Mouse (Mus musculus): ENCODE measurements around the gene Olfr356. TPM values are rescaled to one million over a fixed set of nuclear protein-coding genes. Genes with fewer than 3 reads are reported as not detected.

The Olfr356 gene
- polyA plus RNA-seq (2017; shearing (Covaris generic)): not detected

- ATAC-seq: no peak
Measured at GRCm38 (mm10) chr2:36936821-36937220, at the start of gene Olfr356. Olfr356 (plus strand) TSS chr2:36937121.

GRCm38 (mm10) chr2:36892836-36893235 is 44.1 kb upstream of the Olfr356 start, which contains the start of gene Olfr353:
Olfr353 (minus strand) TSS chr2:36892936.
- no peak for ATAC-seq

- no peak for ATAC-seq
Measured at GRCm38 (mm10) chr2:36897114-36897513, 39.8 kb upstream of the Olfr356 start.

GRCm38 (mm10) chr2:36905380-36905779 is 31.5 kb upstream of the Olfr356 start, which contains the start of gene Olfr354:
Olfr354 (plus strand) TSS chr2:36905680.
- no peak for ATAC-seq

- no peak for ATAC-seq
Measured at GRCm38 (mm10) chr2:36928797-36929196, 8.1 kb upstream of the Olfr356 start, which contains the start of gene Olfr355. Olfr355 (minus strand) TSS chr2:36928897.

Other genes with a start within 250 kb of the Olfr356 start
- gene Olfr347, start 205.2 kb upstream of the Olfr356 start, polyA plus RNA-seq (2017; shearing (Covaris generic)): not detected
- not detected for gene Olfr348, start 152.8 kb upstream of the Olfr356 start, polyA plus RNA-seq (2017; shearing (Covaris generic))
- not detected for gene Olfr50, start 146.6 kb upstream of the Olfr356 start, polyA plus RNA-seq (2017; shearing (Covaris generic))
- not detected for gene Olfr3, start 120.1 kb upstream of the Olfr356 start, polyA plus RNA-seq (2017; shearing (Covaris generic))
- gene Olfr350, start 90.8 kb upstream of the Olfr356 start, polyA plus RNA-seq (2017; shearing (Covaris generic)): not detected
- gene Olfr351, start 74.5 kb upstream of the Olfr356 start, polyA plus RNA-seq (2017; shearing (Covaris generic)): not detected
- gene Olfr352, start 68.7 kb upstream of the Olfr356 start, polyA plus RNA-seq (2017; shearing (Covaris generic)): not detected
- not detected for gene Olfr353, start 44.2 kb upstream of the Olfr356 start, polyA plus RNA-seq (2017; shearing (Covaris generic))
- gene Olfr354, start 31.4 kb upstream of the Olfr356 start, polyA plus RNA-seq (2017; shearing (Covaris generic)): under 1 TPM; 0.04 to 0.24 (median 0.04) TPM
- not detected for gene Olfr355, start 8.2 kb upstream of the Olfr356 start, polyA plus RNA-seq (2017; shearing (Covaris generic))
- gene Olfr357, start 56.7 kb downstream of the Olfr356 start, polyA plus RNA-seq (2017; shearing (Covaris generic)): not detected
- gene Olfr358, start 72.2 kb downstream of the Olfr356 start, polyA plus RNA-seq (2017; shearing (Covaris generic)): not detected
- gene Olfr360, start 128.6 kb downstream of the Olfr356 start, polyA plus RNA-seq (2017; shearing (Covaris generic)): not detected
- not detected for gene Olfr361, start 152.2 kb downstream of the Olfr356 start, polyA plus RNA-seq (2017; shearing (Covaris generic))
- not detected for gene Olfr362, start 180.8 kb downstream of the Olfr356 start, polyA plus RNA-seq (2017; shearing (Covaris generic))
- not detected for gene Olfr364-ps1, start 202.2 kb downstream of the Olfr356 start, polyA plus RNA-seq (2017; shearing (Covaris generic))

All from inflammation-experienced regulatory T-cells, adult 6 months (primary cell).